Mouse (Mus musculus): Measurements from ENCODE around the gene Ube2c. TPM values are rescaled to one million over a fixed set of nuclear protein-coding genes. Genes with fewer than 3 reads are reported as not detected.

Gene Ube2c
- polyA plus RNA-seq, 1 experiment from 2014 or later: 507 TPM

Other genes starting within 250 kb of the Ube2c start
- 15.4 and 21.2 TPM in 2 replicates for gene Wfdc2, start 207.5 kb upstream of the Ube2c start, polyA plus RNA-seq (2015; fragmentation: Nextera tagmentation; extraction: Ambion mirVana)
- not detected in 2 replicates for gene Spint3, start 196.4 kb upstream of the Ube2c start, polyA plus RNA-seq (2015; fragmentation: Nextera tagmentation; extraction: Ambion mirVana)
- gene Wfdc6a, start 184.5 kb upstream of the Ube2c start, polyA plus RNA-seq (2015; fragmentation: Nextera tagmentation; extraction: Ambion mirVana): not detected in 2 replicates
- not detected in 2 replicates for gene Eppin, start 176.3 kb upstream of the Ube2c start, polyA plus RNA-seq (2015; fragmentation: Nextera tagmentation; extraction: Ambion mirVana)
- not detected in 2 replicates for gene Wfdc6b, start 156.4 kb upstream of the Ube2c start, polyA plus RNA-seq (2015; fragmentation: Nextera tagmentation; extraction: Ambion mirVana)
- gene Wfdc8, start 156.3 kb upstream of the Ube2c start, polyA plus RNA-seq (2015; fragmentation: Nextera tagmentation; extraction: Ambion mirVana): not detected in 2 replicates
- gene Wfdc16, start 131.1 kb upstream of the Ube2c start, polyA plus RNA-seq (2015; fragmentation: Nextera tagmentation; extraction: Ambion mirVana): not detected in 2 replicates
- not detected in 2 replicates for gene Wfdc10, start 113.9 kb upstream of the Ube2c start, polyA plus RNA-seq (2015; fragmentation: Nextera tagmentation; extraction: Ambion mirVana)
- gene Wfdc9, start 113.3 kb upstream of the Ube2c start, polyA plus RNA-seq (2015; fragmentation: Nextera tagmentation; extraction: Ambion mirVana): not detected in 2 replicates
- gene Wfdc11, start 95.8 kb upstream of the Ube2c start, polyA plus RNA-seq (2015; fragmentation: Nextera tagmentation; extraction: Ambion mirVana): not detected in 2 replicates
- not detected in 2 replicates for gene Wfdc13, start 84.8 kb upstream of the Ube2c start, polyA plus RNA-seq (2015; fragmentation: Nextera tagmentation; extraction: Ambion mirVana)
- gene Spint4, start 71.4 kb upstream of the Ube2c start, polyA plus RNA-seq (2015; fragmentation: Nextera tagmentation; extraction: Ambion mirVana): not detected in 2 replicates
- not detected in 2 replicates for gene Spint5, start 54.6 kb upstream of the Ube2c start, polyA plus RNA-seq (2015; fragmentation: Nextera tagmentation; extraction: Ambion mirVana)
- 0.92 and 1.4 TPM in 2 replicates for gene Wfdc3, start 24.0 kb upstream of the Ube2c start, polyA plus RNA-seq (2015; fragmentation: Nextera tagmentation; extraction: Ambion mirVana)
- 75.2 and 80.2 TPM in 2 replicates for gene Dnttip1, start 23.9 kb upstream of the Ube2c start, polyA plus RNA-seq (2015; fragmentation: Nextera tagmentation; extraction: Ambion mirVana)
- not detected in 2 replicates for gene Tnnc2, start 10.1 kb downstream of the Ube2c start, polyA plus RNA-seq (2015; fragmentation: Nextera tagmentation; extraction: Ambion mirVana)
- 14.7 and 15.4 TPM in 2 replicates for gene Snx21, start 15.9 kb downstream of the Ube2c start, polyA plus RNA-seq (2015; fragmentation: Nextera tagmentation; extraction: Ambion mirVana)
- gene Acot8, start 35.0 kb downstream of the Ube2c start, polyA plus RNA-seq (2015; fragmentation: Nextera tagmentation; extraction: Ambion mirVana): 16.5 and 17.0 TPM in 2 replicates
- gene Zswim3, start 35.2 kb downstream of the Ube2c start, polyA plus RNA-seq (2015; fragmentation: Nextera tagmentation; extraction: Ambion mirVana): 11.7 and 12.1 TPM in 2 replicates
- gene Zswim1, start 52.8 kb downstream of the Ube2c start, polyA plus RNA-seq (2015; fragmentation: Nextera tagmentation; extraction: Ambion mirVana): 22.1 and 23.2 TPM in 2 replicates
- not detected in 2 replicates for gene Spata25, start 58.6 kb downstream of the Ube2c start, polyA plus RNA-seq (2015; fragmentation: Nextera tagmentation; extraction: Ambion mirVana)
- gene Ctsa, start 63.0 kb downstream of the Ube2c start, polyA plus RNA-seq (2015; fragmentation: Nextera tagmentation; extraction: Ambion mirVana): 82.7 and 91.6 TPM in 2 replicates
- 4.0 and 4.2 TPM in 2 replicates for gene Neurl2, start 63.6 kb downstream of the Ube2c start, polyA plus RNA-seq (2015; fragmentation: Nextera tagmentation; extraction: Ambion mirVana)
- 34.3 and 35.4 TPM in 2 replicates for gene Pltp, start 87.8 kb downstream of the Ube2c start, polyA plus RNA-seq (2015; fragmentation: Nextera tagmentation; extraction: Ambion mirVana)
- 101 and 107 TPM in 2 replicates for gene Pcif1, start 109.4 kb downstream of the Ube2c start, polyA plus RNA-seq (2015; fragmentation: Nextera tagmentation; extraction: Ambion mirVana)
- 12.2 and 15.1 TPM in 2 replicates for gene Zfp335, start 141.9 kb downstream of the Ube2c start, polyA plus RNA-seq (2015; fragmentation: Nextera tagmentation; extraction: Ambion mirVana)
- gene Mmp9, start 170.9 kb downstream of the Ube2c start, polyA plus RNA-seq (2015; fragmentation: Nextera tagmentation; extraction: Ambion mirVana): 8.6 and 10.6 TPM in 2 replicates
- gene Slc12a5, start 190.9 kb downstream of the Ube2c start, polyA plus RNA-seq (2015; fragmentation: Nextera tagmentation; extraction: Ambion mirVana): 5.7 and 8.8 TPM in 2 replicates

Measured in forebrain, embryonic 13.5 days (tissue).